Mouse (Mus musculus): ENCODE data around the gene Mst1r.

GRCm38 (mm10) chr9:107873137-107873536 lies 33.5 kb upstream of the Mst1r start, which contains the start of gene Rbm6:
- TF ChIP-seq CTCF (IDR thresholded peaks at IDR 0.05) (no peak), POLR2A (IDR thresholded peaks at IDR 0.05; ENCODE audit: insufficient read depth, low read depth, low read length) (no peak), EP300 (IDR thresholded peaks at IDR 0.05; ENCODE audit: insufficient read depth, low read depth, low read length) (no peak)

Measured in heart, adult 2 months (tissue).